Mouse (Mus musculus) G1E (cell line): Measurements from ENCODE around the gene Uncx. TPM values are rescaled to one million over a fixed set of nuclear protein-coding genes. Genes with fewer than 3 reads are reported as not detected.

ENCODE experiments used
- ATAC-seq: 2 replicates; pipeline ENCODE4 v1.8.0; 2016; ENCODE audit warnings: mild to moderate bottlenecking; ENCODE audit not compliant: insufficient number of reproducible peaks, poor library complexity, low FRiP score, severe bottlenecking; ENCODE audit errors: extremely low read depth
- DNase-seq: peaks from one replicate; pipeline ENCODE4 v3.0.0; 2012; ENCODE audit warnings: low spot score
- H3K27me3 ChIP-seq: 2 replicates; pipeline ENCODE4 v1.6.1; 2012; ENCODE audit warnings: mild to moderate bottlenecking, low read length, inconsistent platforms; ENCODE audit not compliant: insufficient read depth
- H3K36me3 ChIP-seq: replicated peaks from 2 replicates; pipeline ENCODE3; 2012; ENCODE audit warnings: mild to moderate bottlenecking, inconsistent platforms
- H3K4me1 ChIP-seq: 2 replicates; pipeline ENCODE4 v1.6.1; 2012; ENCODE audit warnings: low read depth, low read length, inconsistent platforms, mixed read lengths; ENCODE audit not compliant: insufficient read depth
- H3K4me3 ChIP-seq: 2 replicates; pipeline ENCODE4 v1.5.1; 2012; ENCODE audit warnings: low read depth, mild to moderate bottlenecking, inconsistent platforms, low read length, moderate library complexity, mixed read lengths
- H3K9me3 ChIP-seq: replicated peaks from 2 replicates; pipeline ENCODE4 v1.6.1; 2012; ENCODE audit warnings: inconsistent platforms
- CTCF ChIP-seq: IDR thresholded peaks from 2 replicates; pipeline ENCODE4 v1.5.1; 2012; ENCODE audit warnings: low read depth, low read length, inconsistent platforms, mixed read lengths
- GATA1 ChIP-seq: IDR thresholded peaks from 2 replicates; pipeline ENCODE4 v1.6.1; 2012; ENCODE audit warnings: borderline replicate concordance, low read length, inconsistent platforms, mixed read lengths
- GATA2 ChIP-seq: IDR thresholded peaks from 2 replicates; pipeline ENCODE4 v1.6.1; 2012; ENCODE audit warnings: low read depth, low read length, inconsistent platforms, borderline replicate concordance
- POLR2AphosphoS5 ChIP-seq: IDR thresholded peaks from 2 replicates; pipeline ENCODE4 v1.6.1; 2012; ENCODE audit warnings: low read depth, low read length, inconsistent platforms; ENCODE audit not compliant: insufficient replicate concordance
- TAL1 ChIP-seq: conservative IDR thresholded peaks from 2 replicates; pipeline ENCODE4 v1.6.1; 2012; ENCODE audit warnings: low read depth, low read length, inconsistent platforms, mixed read lengths
- polyA plus RNA-seq: library from polyadenylated mRNA; stranded (reverse); fragments of >175 nt; gene quantifications from 2 replicates; pipeline ENCODE4 v1.2.3, GENCODE M21; 2012
- total RNA-seq, 2 experiments: library from RNA; stranded (forward) in 1 of 2; stranded (reverse) in 1 of 2; fragments of 200-1000 nt in 1 of 2; fragments of >200 nt in 1 of 2; fragmentation: Nextera tagmentation in 1 of 2; gene quantifications; 2 replicates each; pipeline ENCODE4 v1.2.3; 2014 to 2017

Uncx gene
- total and polyA plus RNA-seq, 3 experiments = not detected

- no peak overlapping the region for H3K4me3 ChIP-seq
- no peaks in the 10 kb centered on the region for H3K9me3 ChIP-seq
- H3K36me3 ChIP-seq = no peaks in the 10 kb centered on the region
- no peak for TF ChIP-seq TAL1
- no peak for TF ChIP-seq GATA2
- no peak for TF ChIP-seq GATA1
- TF ChIP-seq CTCF = peak; percentile 69
- TF ChIP-seq POLR2AphosphoS5 = no peak
- ATAC-seq (no peak), DNase-seq (peak; percentile 50)
- peaks cover 8% of the 10 kb centered on the region; the same call in 1 of the 2 replicates for H3K4me1 ChIP-seq
- H3K27me3 ChIP-seq = peaks cover 33% of the 10 kb centered on the region
Measured at GRCm38 (mm10) chr5:139505073-139505606, 38.2 kb upstream of the Uncx start.

GRCm38 (mm10) chr5:139506207-139506606 is 37.1 kb upstream of the Uncx start:
- no peak for ATAC-seq
- H3K36me3 ChIP-seq = no peaks in the 10 kb centered on the region
- no peak for DNase-seq
- no peak overlapping the region for H3K4me3 ChIP-seq
- no peak for TF ChIP-seq GATA1
- no peak for TF ChIP-seq TAL1
- no peak for TF ChIP-seq GATA2
- no peak for TF ChIP-seq POLR2AphosphoS5
- no peak for TF ChIP-seq CTCF
- H3K4me1 ChIP-seq = peaks cover 8% of the 10 kb centered on the region; the same call in 1 of the 2 replicates
- no peaks in the 10 kb centered on the region for H3K9me3 ChIP-seq
- H3K27me3 ChIP-seq = peaks cover 31% of the 10 kb centered on the region

GRCm38 (mm10) chr5:139510682-139511366 is 32.5 kb upstream of the Uncx start:
- Histone ChIP-seq H3K9me3 (no peaks in the 10 kb centered on the region), H3K4me1 (peaks cover 4% of the 10 kb centered on the region; the same call in 1 of the 2 replicates), H3K36me3 (no peaks in the 10 kb centered on the region), H3K4me3 (no peak overlapping the region), H3K27me3 (peaks cover 10% of the 10 kb centered on the region)
- no peak for ATAC-seq
- TF ChIP-seq TAL1 (no peak), CTCF (no peak), GATA1 (no peak), POLR2AphosphoS5 (no peak), GATA2 (no peak)
- DNase-seq = no peak

GRCm38 (mm10) chr5:139512201-139512600 is 31.1 kb upstream of the Uncx start:
- H3K27me3 ChIP-seq = peaks cover 7% of the 10 kb centered on the region
- no peak for DNase-seq

GRCm38 (mm10) chr5:139516281-139516680 is 27.0 kb upstream of the Uncx start:
- DNase-seq (no peak), ATAC-seq (no peak)
- no peak for TF ChIP-seq CTCF
- TF ChIP-seq POLR2AphosphoS5 = no peak
- TF ChIP-seq GATA1 = no peak
- no peak for TF ChIP-seq TAL1
- TF ChIP-seq GATA2 = no peak
- Histone ChIP-seq H3K4me1 (no peaks in the 10 kb centered on the region), H3K9me3 (no peaks in the 10 kb centered on the region), H3K36me3 (no peaks in the 10 kb centered on the region), H3K27me3 (peaks cover 11% of the 10 kb centered on the region; the same call in 1 of the 2 replicates), H3K4me3 (no peak overlapping the region)

More at GRCm38 (mm10) chr5:139512201-139512600, 31.1 kb upstream of the Uncx start:
- H3K9me3 ChIP-seq = no peaks in the 10 kb centered on the region
- no peak for ATAC-seq
- H3K4me3 ChIP-seq = no peak overlapping the region
- H3K4me1 ChIP-seq = no peaks in the 10 kb centered on the region
- H3K36me3 ChIP-seq = no peaks in the 10 kb centered on the region
- TF ChIP-seq CTCF (no peak), POLR2AphosphoS5 (no peak), GATA1 (no peak), TAL1 (no peak), GATA2 (no peak)

GRCm38 (mm10) chr5:139520069-139520834 is 23.0 kb upstream of the Uncx start:
- Histone ChIP-seq H3K4me1 (no peaks in the 10 kb centered on the region), H3K9me3 (no peaks in the 10 kb centered on the region), H3K4me3 (no peak overlapping the region), H3K36me3 (no peaks in the 10 kb centered on the region), H3K27me3 (peaks cover 13% of the 10 kb centered on the region)
- no peak for DNase-seq
- no peak for ATAC-seq
- no peak for TF ChIP-seq CTCF
- no peak for TF ChIP-seq GATA2
- TF ChIP-seq GATA1 = no peak
- TF ChIP-seq POLR2AphosphoS5 = no peak
- TF ChIP-seq TAL1 = no peak
